Mouse (Mus musculus) cerebellum, adult 11-12 months (tissue): Measurements from ENCODE around the gene Uvrag.

Experiments used
- DNase-seq: peaks from one replicate; pipeline ENCODE4 v3.0.0; 2022

Gene Uvrag

GRCm38 (mm10) chr7:98869070-98869469 is 271.9 kb downstream of the Uvrag start:
- DNase-seq = no peak

GRCm38 (mm10) chr7:98867794-98868150 is 273.2 kb downstream of the Uvrag start:
- DNase-seq = no peak

- DNase-seq = no peak
Measured at GRCm38 (mm10) chr7:98867053-98867793, 273.7 kb downstream of the Uvrag start.

GRCm38 (mm10) chr7:98863969-98864718 is 276.8 kb downstream of the Uvrag start:
- DNase-seq = no peak

GRCm38 (mm10) chr7:98862994-98863393 is 277.9 kb downstream of the Uvrag start:
- DNase-seq = no peak

- no peak for DNase-seq
Measured at GRCm38 (mm10) chr7:98861002-98861401, 279.9 kb downstream of the Uvrag start.

GRCm38 (mm10) chr7:98857094-98857493 is 283.8 kb downstream of the Uvrag start:
- no peak for DNase-seq

GRCm38 (mm10) chr7:98856128-98856527 is 284.8 kb downstream of the Uvrag start:
- DNase-seq = no peak

- no peak for DNase-seq
Measured at GRCm38 (mm10) chr7:98855388-98855787, 285.6 kb downstream of the Uvrag start.

- no peak for DNase-seq
Measured at GRCm38 (mm10) chr7:98853806-98854205, 287.1 kb downstream of the Uvrag start.

- no peak for DNase-seq
Measured at GRCm38 (mm10) chr7:98852950-98853650, 287.8 kb downstream of the Uvrag start.

- DNase-seq = no peak
Measured at GRCm38 (mm10) chr7:98851220-98851619, 289.7 kb downstream of the Uvrag start.

GRCm38 (mm10) chr7:98850388-98850787 is 290.6 kb downstream of the Uvrag start:
- DNase-seq = no peak

- no peak for DNase-seq
Measured at GRCm38 (mm10) chr7:98848899-98849640, 291.9 kb downstream of the Uvrag start.

- DNase-seq = no peak
Measured at GRCm38 (mm10) chr7:98843649-98844048, 297.3 kb downstream of the Uvrag start.

GRCm38 (mm10) chr7:98842997-98843396 is 297.9 kb downstream of the Uvrag start:
- no peak for DNase-seq

GRCm38 (mm10) chr7:98841802-98842201 is 299.1 kb downstream of the Uvrag start:
- DNase-seq = no peak

- DNase-seq = no peak
Measured at GRCm38 (mm10) chr7:98840771-98841170, 300.2 kb downstream of the Uvrag start.

GRCm38 (mm10) chr7:98839312-98839711 is 301.6 kb downstream of the Uvrag start:
- DNase-seq = no peak

- DNase-seq = no peak
Measured at GRCm38 (mm10) chr7:98838729-98839141, 302.2 kb downstream of the Uvrag start.

- peak; percentile 78 for DNase-seq
Measured at GRCm38 (mm10) chr7:98837901-98838300, 303.0 kb downstream of the Uvrag start.

GRCm38 (mm10) chr7:98836646-98837045 is 304.3 kb downstream of the Uvrag start:
- peak; percentile 10 for DNase-seq
